In genomic region chr1:156938705-156939242, GRCm38 (mm10) we compare ENCODE assay signal across 8 mouse cellular contexts. TPM values are rescaled to one million over a fixed set of nuclear protein-coding genes. Genes with fewer than 3 reads are reported as not detected.
DNase-seq lines count a peak whose midpoint lies in the region; ATAC-seq and TF ChIP-seq lines count a peak whose summit lies in the region.

No protein-coding gene starts in this region.

- under 1% methylated on average over 48 of the region's 51 CpGs for WGBS in limb, embryonic 15.5 days
- under 1% methylated on average over 44 of the region's 51 CpGs for WGBS in midbrain, postnatal 0 days

- H3K9ac ChIP-seq in limb, embryonic 15.5 days, result peak overlapping the region; percentile 74
- H3K9ac ChIP-seq in midbrain, postnatal 0 days (replicated peaks; ENCODE audit: low read length, poor library complexity, severe bottlenecking), result peak overlapping the region; percentile 98

- H3K4me1 ChIP-seq in erythroblast, embryonic 14.5 days (ENCODE audit: control insufficient read depth), result peaks cover 37% of the 10 kb centered on the region
- H3K4me1 ChIP-seq in limb, embryonic 15.5 days, result no peaks in the 10 kb centered on the region
- peaks cover 3% of the 10 kb centered on the region; the same call in 1 of the 2 replicates for H3K4me1 ChIP-seq in midbrain, postnatal 0 days (ENCODE audit: insufficient read depth, low read length)

- no peak for ATAC-seq in erythroblast, adult 5-6 weeks (replicated peaks; ENCODE audit: low FRiP score, poor library complexity, severe bottlenecking)
- peak; percentile 63 for ATAC-seq in limb, embryonic 15.5 days (ENCODE audit: insufficient number of reproducible peaks, low FRiP score, low TSS enrichment, low read depth)
- peak; percentile 85 for ATAC-seq in midbrain, postnatal 0 days (ENCODE audit: low FRiP score)

- H3K9me3 ChIP-seq in erythroblast, embryonic 14.5 days (ENCODE audit: control insufficient read depth, low read length), result no peaks in the 10 kb centered on the region
- H3K9me3 ChIP-seq in limb, embryonic 15.5 days, result no peaks in the 10 kb centered on the region
- H3K9me3 ChIP-seq in midbrain, postnatal 0 days (ENCODE audit: low read length), result no peaks in the 10 kb centered on the region

- peak overlapping the region; percentile 90 for H3K27ac ChIP-seq in limb, embryonic 15.5 days
- peak overlapping the region; percentile 95 for H3K27ac ChIP-seq in midbrain, postnatal 0 days (ENCODE audit: low read depth, low read length)

- H3K4me3 ChIP-seq in erythroblast, embryonic 14.5 days (replicated peaks), result peak overlapping the region; percentile 85
- peak overlapping the region; percentile 85 for H3K4me3 ChIP-seq in limb, embryonic 15.5 days
- H3K4me3 ChIP-seq in midbrain, postnatal 0 days (ENCODE audit: low read depth, low read length), result peak overlapping the region; percentile 98

- no peak for TF ChIP-seq CTCF in midbrain, postnatal 0 days (IDR thresholded peaks at IDR 0.05)

- DNase-seq in embryo, embryonic 11.5 days (ENCODE audit: low read depth, low spot score), result peak; percentile 71
- DNase-seq in heart, adult 9 months (ENCODE audit: low spot score in 2 of 2), result peak; percentile 19 to 23
- peak; percentile 57 for DNase-seq in kidney, adult 9 months
- peak; percentile 85 for DNase-seq in midbrain, postnatal 0 days (ENCODE audit: low spot score)
- peak; percentile 92 to 94 for DNase-seq in spleen, postnatal 36 days (ENCODE audit: low spot score in 2 of 2)

- H3K4me2 ChIP-seq in limb, embryonic 15.5 days, result peak overlapping the region; percentile 89
- H3K4me2 ChIP-seq in midbrain, postnatal 0 days (ENCODE audit: low read depth, low read length, poor library complexity, severe bottlenecking), result peak overlapping the region; percentile 80

- H3K36me3 ChIP-seq in erythroblast, embryonic 14.5 days (ENCODE audit: control insufficient read depth), result no peaks in the 10 kb centered on the region
- H3K36me3 ChIP-seq in limb, embryonic 15.5 days, result no peaks in the 10 kb centered on the region
- H3K36me3 ChIP-seq in midbrain, postnatal 0 days (ENCODE audit: insufficient read depth, low read length), result no peaks in the 10 kb centered on the region

- peaks cover 41% of the 10 kb centered on the region for H3K27me3 ChIP-seq in erythroblast, embryonic 14.5 days (ENCODE audit: control insufficient read depth)
- 0 out of 2 replicates have a peak, but pooled peaks cover 2% of the 10 kb centered on the region for H3K27me3 ChIP-seq in limb, embryonic 15.5 days
- no peaks in the 10 kb centered on the region for H3K27me3 ChIP-seq in midbrain, postnatal 0 days (ENCODE audit: insufficient read depth, low read length)

RNA-seq across cellular contexts. Expression of gene Ralgps2, which starts 0.7 kb away (rescaled TPM):
- 0.32 and 0.80 TPM in 2 replicates for polyA plus RNA-seq in erythroblast, embryonic 14.5 days (2012)
- 2.1 and 3.6 TPM in 2 replicates for total RNA-seq in erythroblast, adult 5-6 weeks (2015; ENCODE audit: low replicate concordance)
- total RNA-seq in erythroblast, adult 5-6 weeks (2017; ENCODE audit: low replicate concordance), result 3.1 and 6.6 TPM in 2 replicates
- polyA plus RNA-seq in limb, embryonic 15.5 days (2015; fragmentation: Nextera tagmentation; extraction: Ambion mirVana), result 84.1 and 88.8 TPM in 2 replicates
- 68.8 and 87.0 TPM in 2 replicates for total RNA-seq in midbrain, postnatal 0 days (2014; rRNA removed)
- polyA plus RNA-seq in midbrain, postnatal 0 days (2015; fragmentation: Nextera tagmentation; extraction: Ambion mirVana), result 58.2 and 70.4 TPM in 2 replicates

Comparison
In these comparisons a context has a peak if more than half of its experiments do, and no peak if none do; other contexts are left out.
1. DNase-seq: peak in every context shown above with its lines; median percentile 93 in spleen, postnatal 36 days; 85 in midbrain, postnatal 0 days; 71 in embryo, embryonic 11.5 days; 57 in kidney, adult 9 months; 21 in heart, adult 9 months.
2. RNA of gene Ralgps2, which starts 0.7 kb away (polyA plus RNA-seq): 84.1 to 88.8 TPM in limb, embryonic 15.5 days and 58.2 to 70.4 TPM in midbrain, postnatal 0 days; 0.32 to 0.80 TPM in erythroblast, embryonic 14.5 days; every median in the first group is over 10 times any median in the second.
3. Peak in every context shown above with its lines, with median percentiles within 50 percentile points of each other: H3K4me3 ChIP-seq.